Comparison of ENCODE assay signal across 22 mouse cellular contexts in the genomic region with DNA sequence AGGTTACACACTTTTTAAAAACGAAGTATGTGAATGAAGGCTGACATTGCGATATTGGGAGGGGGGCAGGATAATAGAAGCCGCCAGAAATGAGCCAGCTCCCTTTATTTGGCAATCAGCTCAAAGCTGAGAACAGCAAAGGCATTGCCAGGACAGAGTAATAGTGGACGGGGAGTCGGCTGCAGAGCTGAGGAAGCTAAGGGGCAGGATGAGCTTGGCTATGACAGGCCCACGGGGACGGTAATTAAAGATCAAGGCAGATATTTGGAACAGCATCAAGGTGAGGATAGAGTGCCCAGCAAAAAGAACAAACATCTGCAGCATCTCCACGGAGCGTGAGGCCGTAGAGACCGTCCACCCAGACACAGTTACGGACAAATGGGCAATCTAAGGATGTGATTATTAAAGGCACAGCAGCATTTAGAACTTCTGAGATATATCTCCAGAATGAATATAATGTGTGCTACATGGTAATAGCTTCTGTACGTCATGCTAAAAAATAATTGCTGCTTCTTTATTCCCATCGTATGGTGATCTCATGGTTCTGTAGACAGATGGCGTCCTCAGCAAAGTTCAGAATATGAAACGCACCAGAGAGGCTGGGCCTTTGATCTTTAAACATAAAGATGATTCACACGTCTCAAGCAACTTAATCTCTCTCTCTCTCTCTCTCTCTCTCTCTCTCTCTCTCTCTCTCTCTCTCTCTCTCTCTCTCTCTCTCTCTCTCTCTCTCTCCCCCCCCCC.
DNase-seq lines count a peak whose midpoint lies in the region; ATAC-seq and TF ChIP-seq lines count a peak whose summit lies in the region.
"Had no signal": no experiment of that assay in that cellular context is flagged by ENCODE, and none has a peak within 500 bp of the region (broad histone marks: within the 10 kb centered on the region; RNA-seq: fewer than 3 reads in every experiment).

No protein-coding gene starts in this region.

- H3K4me2 ChIP-seq in midbrain, embryonic 14.5 days (ENCODE audit: low read length), result no peak overlapping the region
- H3K4me2 ChIP-seq: limb, embryonic 15.5 days; liver, embryonic 15.5 days; midbrain, embryonic 12.5 days had no signal

- intact Hi-C loops in gastrocnemius, adult 2 months (cut with DNase I), result no loop called here

- no peak overlapping the region for H3K9ac ChIP-seq in midbrain, embryonic 14.5 days (replicated peaks; ENCODE audit: low read length)
- H3K9ac ChIP-seq: limb, embryonic 15.5 days; liver, embryonic 15.5 days; midbrain, embryonic 12.5 days had no signal

- H3K9me3 ChIP-seq in midbrain, embryonic 14.5 days (ENCODE audit: control insufficient read depth, low read length), result no peaks in the 10 kb centered on the region
- H3K9me3 ChIP-seq in midbrain, embryonic 10.5 days (replicated peaks), result no peaks in the 10 kb centered on the region
- H3K9me3 ChIP-seq: heart, embryonic 10.5 days; limb, embryonic 15.5 days; liver, embryonic 15.5 days; midbrain, embryonic 12.5 days had no signal

- H3K4me1 ChIP-seq in midbrain, embryonic 14.5 days (ENCODE audit: control insufficient read depth, insufficient read depth, low read length), result peaks cover 4% of the 10 kb centered on the region; the same call in 1 of the 2 replicates
- no peaks in the 10 kb centered on the region for H3K4me1 ChIP-seq in midbrain, embryonic 10.5 days
- H3K4me1 ChIP-seq: heart, embryonic 10.5 days; limb, embryonic 15.5 days; liver, embryonic 15.5 days had no signal

- H3K27me3 ChIP-seq in midbrain, embryonic 14.5 days (ENCODE audit: control insufficient read depth, insufficient read depth, low read length), result no peaks in the 10 kb centered on the region
- H3K27me3 ChIP-seq in midbrain, embryonic 10.5 days (ENCODE audit: low read depth, poor library complexity, severe bottlenecking), result no peaks in the 10 kb centered on the region
- H3K27me3 ChIP-seq: limb, embryonic 15.5 days; liver, embryonic 15.5 days; midbrain, embryonic 12.5 days; Patski had no signal

- 54% methylated on average over 17 of the region's 17 CpGs for WGBS in midbrain, embryonic 14.5 days
- 87% methylated on average over 17 of the region's 17 CpGs for WGBS in midbrain, embryonic 10.5 days

- no peak for TF ChIP-seq CTCF in gastrocnemius, adult 2 months (IDR thresholded peaks at IDR 0.05)

- ATAC-seq in midbrain, embryonic 14.5 days (ENCODE audit: low FRiP score, low TSS enrichment), result no peak; the same call in 1 of the 2 replicates
- no peak for ATAC-seq in erythroblast, adult 5-6 weeks (replicated peaks; ENCODE audit: low FRiP score, poor library complexity, severe bottlenecking)
- ATAC-seq: CD4-positive, CD25-positive, alpha-beta regulatory T cell, adult 4 months; Patski had no signal

- H3K27ac ChIP-seq in gastrocnemius, adult 2 months, result no peak overlapping the region
- H3K27ac ChIP-seq in midbrain, embryonic 14.5 days (replicated peaks; ENCODE audit: low read depth, low read length), result peak overlapping the region; percentile 43
- H3K27ac ChIP-seq in midbrain, embryonic 10.5 days (replicated peaks), result no peak overlapping the region
- H3K27ac ChIP-seq: heart, embryonic 10.5 days; limb, embryonic 15.5 days; liver, embryonic 15.5 days; macrophage; midbrain, embryonic 12.5 days had no signal

- no peaks in the 10 kb centered on the region for H3K36me3 ChIP-seq in midbrain, embryonic 14.5 days (ENCODE audit: control insufficient read depth, insufficient read depth, low read length)
- H3K36me3 ChIP-seq in midbrain, embryonic 10.5 days, result no peaks in the 10 kb centered on the region
- H3K36me3 ChIP-seq: heart, embryonic 10.5 days; limb, embryonic 15.5 days; liver, embryonic 15.5 days; midbrain, embryonic 12.5 days had no signal

- DNase-seq in cerebellum, postnatal 10 days, result peak; percentile 54 to 57
- no peak for DNase-seq in cerebellum, adult 9-10 months
- DNase-seq in gastrocnemius, adult 2 months, result peak; percentile 15
- DNase-seq in gastrocnemius, postnatal 4 days (ENCODE audit: low spot score in 2 of 2), result no peak
- peak; percentile 49 for DNase-seq in midbrain, embryonic 14.5 days
- no peak for DNase-seq in midbrain, embryonic 10.5 days (ENCODE audit: low spot score)
- no peak for DNase-seq in thymus, postnatal 14 days
- DNase-seq: adrenal gland, adult 8-10 months; cerebellum, adult 11-12 months; gastrocnemius, postnatal 36 days; kidney, adult 11 months; layer of hippocampus, postnatal 36 days; thymus, postnatal 36 days had no signal

- no peak overlapping the region for H3K4me3 ChIP-seq in gastrocnemius, adult 2 months
- no peak overlapping the region for H3K4me3 ChIP-seq in midbrain, embryonic 14.5 days (replicated peaks; ENCODE audit: low read depth, low read length)
- no peak overlapping the region for H3K4me3 ChIP-seq in midbrain, embryonic 10.5 days
- H3K4me3 ChIP-seq: erythroblast, embryonic 14.5 days; heart, embryonic 10.5 days; limb, embryonic 15.5 days; liver, embryonic 15.5 days; midbrain, embryonic 12.5 days had no signal

Comparison
In these comparisons a context has a peak if more than half of its experiments do, and no peak if none do; other contexts are left out.
1. DNase-seq: peak in cerebellum, postnatal 10 days (2 of 2), gastrocnemius, adult 2 months (single experiment) and midbrain, embryonic 14.5 days (single experiment); none in cerebellum, adult 9-10 months (single experiment), gastrocnemius, postnatal 4 days (0 of 2), midbrain, embryonic 10.5 days (single experiment) and thymus, postnatal 14 days (single experiment).